Mouse (Mus musculus): ENCODE measurements around the gene Smim13. TPM values are rescaled to one million over a fixed set of nuclear protein-coding genes. Genes with fewer than 3 reads are reported as not detected.

The Smim13 gene
- polyA plus RNA-seq, 1 experiment from 2014 or later, result 4.5 TPM

DNA sequence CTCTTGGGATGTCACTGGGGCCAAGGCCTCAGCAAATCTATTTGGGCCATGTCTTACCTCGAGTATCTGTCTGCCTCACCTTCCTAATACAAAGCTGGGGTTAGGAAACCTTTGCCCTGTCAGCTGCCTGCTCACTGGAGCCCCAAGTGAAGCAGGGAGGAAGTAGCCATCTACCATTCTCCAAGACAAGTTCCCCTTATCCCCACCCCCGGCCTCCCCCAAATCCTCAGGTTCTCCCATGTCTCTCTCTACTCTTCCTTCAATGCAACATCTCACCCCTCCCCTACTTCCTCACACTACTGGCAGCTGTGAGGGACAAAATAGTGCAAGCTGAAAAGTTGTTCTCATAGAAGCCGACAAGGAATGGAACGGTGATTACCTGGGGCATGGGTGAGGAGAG lies 76.5 kb downstream of the Smim13 start:
- Histone ChIP-seq H3K4me1 (ENCODE audit: control insufficient read depth, low read depth, low read length) (no peaks in the 10 kb centered on the region), H3K4me2 (ENCODE audit: low read depth, low read length) (no peak overlapping the region), H3K4me3 (ENCODE audit: low read depth, low read length) (no peak overlapping the region), H3K9me3 (replicated peaks; ENCODE audit: control insufficient read depth, low read length) (no peaks in the 10 kb centered on the region), H3K27ac (ENCODE audit: low read length) (no peak overlapping the region), H3K27me3 (ENCODE audit: control insufficient read depth, insufficient read depth, low read depth, low read length) (no peaks in the 10 kb centered on the region), H3K9ac (ENCODE audit: low read depth, low read length) (no peak overlapping the region), H3K36me3 (ENCODE audit: control insufficient read depth, insufficient read depth) (no peaks in the 10 kb centered on the region)
- WGBS (ENCODE audit: insufficient replicate concordance), result 50% methylated on average over 4 of the region's 4 CpGs
- ATAC-seq (ENCODE audit: low read depth), result no peak

Other genes starting within 250 kb of the Smim13 start
- gene Pak1ip1, start 248.8 kb upstream of the Smim13 start, polyA plus RNA-seq (2015; fragmentation: Nextera tagmentation; extraction: Ambion mirVana), result 49.6 and 52.7 TPM in 2 replicates
- 569 and 646 TPM in 2 replicates for gene Tmem14c, start 233.6 kb upstream of the Smim13 start, polyA plus RNA-seq (2015; fragmentation: Nextera tagmentation; extraction: Ambion mirVana)
- gene Mak, start 170.1 kb upstream of the Smim13 start, polyA plus RNA-seq (2015; fragmentation: Nextera tagmentation; extraction: Ambion mirVana), result 0.08 and 0.11 TPM in 2 replicates
- gene Gcm2, start 138.8 kb upstream of the Smim13 start, polyA plus RNA-seq (2015; fragmentation: Nextera tagmentation; extraction: Ambion mirVana), result not detected in 2 replicates
- gene Sycp2l, start 135.5 kb upstream of the Smim13 start, polyA plus RNA-seq (2015; fragmentation: Nextera tagmentation; extraction: Ambion mirVana), result not detected in 2 replicates
- 47.5 and 50.6 TPM in 2 replicates for gene Elovl2, start 29.4 kb upstream of the Smim13 start, polyA plus RNA-seq (2015; fragmentation: Nextera tagmentation; extraction: Ambion mirVana)
- not detected in 2 replicates for gene Gm17364, start 24.1 kb downstream of the Smim13 start, polyA plus RNA-seq (2015; fragmentation: Nextera tagmentation; extraction: Ambion mirVana)
- 4.3 and 6.0 TPM in 2 replicates for gene Nedd9, start 237.5 kb downstream of the Smim13 start, polyA plus RNA-seq (2015; fragmentation: Nextera tagmentation; extraction: Ambion mirVana)

All from liver, embryonic 16.5 days (tissue).